Mouse (Mus musculus) right cerebral cortex, postnatal 4 days (tissue): ENCODE results near the gene Mrgprh.

Experiments
- DNase-seq: peaks from one replicate; pipeline ENCODE4 v3.0.0-alpha.2; 2022

Mrgprh gene

GRCm38 (mm10) chr17:12875734-12876133, at the start of gene Mrgprh:
Gene Mrgprh (plus strand): TSS chr17:12876034.
- no peak for DNase-seq

- DNase-seq = no peak
Observed at GRCm38 (mm10) chr17:12830351-12830750, 45.5 kb upstream of the Mrgprh start.

- DNase-seq = no peak
Observed at GRCm38 (mm10) chr17:12832231-12832630, 43.6 kb upstream of the Mrgprh start.

GRCm38 (mm10) chr17:12832657-12833056, 43.2 kb upstream of the Mrgprh start:
- DNase-seq = no peak

GRCm38 (mm10) chr17:12834317-12834716, 41.5 kb upstream of the Mrgprh start:
- DNase-seq = no peak

GRCm38 (mm10) chr17:12834826-12835225, 41.0 kb upstream of the Mrgprh start:
- no peak for DNase-seq

GRCm38 (mm10) chr17:12835738-12836137, 40.1 kb upstream of the Mrgprh start:
- no peak for DNase-seq

- peak; percentile 41 for DNase-seq
Observed at GRCm38 (mm10) chr17:12839475-12840267, 36.2 kb upstream of the Mrgprh start.

GRCm38 (mm10) chr17:12843826-12844225, 32.0 kb upstream of the Mrgprh start:
- no peak for DNase-seq

GRCm38 (mm10) chr17:12844540-12844939, 31.3 kb upstream of the Mrgprh start:
- DNase-seq = no peak

GRCm38 (mm10) chr17:12845862-12846261, 30.0 kb upstream of the Mrgprh start:
- DNase-seq = no peak

- DNase-seq = peak; percentile 48
Observed at GRCm38 (mm10) chr17:12846474-12846873, 29.4 kb upstream of the Mrgprh start.

GRCm38 (mm10) chr17:12847736-12848135, 28.1 kb upstream of the Mrgprh start:
- no peak for DNase-seq

- DNase-seq = no peak
Observed at GRCm38 (mm10) chr17:12849778-12850382, 26.0 kb upstream of the Mrgprh start.

- DNase-seq = no peak
Observed at GRCm38 (mm10) chr17:12851689-12852088, 24.1 kb upstream of the Mrgprh start.

- DNase-seq = no peak
Observed at GRCm38 (mm10) chr17:12853821-12854220, 22.0 kb upstream of the Mrgprh start.

- DNase-seq = no peak
Observed at GRCm38 (mm10) chr17:12854386-12854785, 21.4 kb upstream of the Mrgprh start.

GRCm38 (mm10) chr17:12857395-12857794, 18.4 kb upstream of the Mrgprh start:
- DNase-seq = no peak

GRCm38 (mm10) chr17:12858072-12858471, 17.8 kb upstream of the Mrgprh start:
- DNase-seq = no peak

GRCm38 (mm10) chr17:12859006-12859520, 16.8 kb upstream of the Mrgprh start:
- DNase-seq = no peak

GRCm38 (mm10) chr17:12864111-12864510, 11.7 kb upstream of the Mrgprh start:
- DNase-seq = no peak

GRCm38 (mm10) chr17:12865407-12865806, 10.4 kb upstream of the Mrgprh start:
- no peak for DNase-seq

- DNase-seq = no peak
Observed at GRCm38 (mm10) chr17:12866853-12867252, 9.0 kb upstream of the Mrgprh start.

- DNase-seq = no peak
Observed at GRCm38 (mm10) chr17:12868043-12868442, 7.8 kb upstream of the Mrgprh start, which contains the start of gene Mas1. Gene Mas1 (minus strand): TSS chr17:12868143.
